Mouse (Mus musculus) midbrain, embryonic 10.5 days (tissue): Measurements from ENCODE around the gene Tmem231. TPM values are rescaled to one million over a fixed set of nuclear protein-coding genes. Genes with fewer than 3 reads are reported as not detected.

Experiments used
- DNase-seq: peaks from one replicate; pipeline ENCODE4 v3.0.0-alpha.2; 2017; ENCODE audit warnings: low spot score
- H3K27ac ChIP-seq: fragments of 300-500 bp; sonication (generic); replicated peaks from 2 replicates; pipeline ENCODE4 v1.5.1; 2016; ENCODE audit warnings: mild to moderate bottlenecking
- H3K27me3 ChIP-seq: fragments of 300-500 bp; sonication (generic); 2 replicates; pipeline ENCODE4 v1.6.1; 2016; ENCODE audit warnings: low read depth, mild to moderate bottlenecking; ENCODE audit not compliant: poor library complexity, severe bottlenecking
- H3K36me3 ChIP-seq: fragments of 300-500 bp; sonication (generic); 2 replicates; pipeline ENCODE4 v1.6.1; 2016; ENCODE audit warnings: mild to moderate bottlenecking, moderate library complexity
- H3K4me1 ChIP-seq: fragments of 300-500 bp; sonication (generic); 2 replicates; pipeline ENCODE4 v1.6.1; 2016
- H3K4me3 ChIP-seq: fragments of 300-500 bp; sonication (generic); 2 replicates; pipeline ENCODE4 v1.5.1; 2016; ENCODE audit warnings: mild to moderate bottlenecking, moderate library complexity
- H3K9me3 ChIP-seq: fragments of 300-500 bp; sonication (generic); replicated peaks from 2 replicates; pipeline ENCODE4 v1.6.1; 2016; ENCODE audit warnings: mild to moderate bottlenecking
- WGBS: fragments of 180-500 bp; shearing (Covaris S2); methylation state at CpG from one replicate; pipeline ENCODE4 v1.1.7; 2016; 5-methylcytosine and 5-hydroxymethylcytosine counted together
- polyA plus RNA-seq: library from polyadenylated mRNA; unstranded; fragments of >200 nt; fragmentation: Nextera tagmentation; extraction: Ambion mirVana; gene quantifications from 2 replicates; pipeline ENCODE4 v1.2.1, GENCODE M21; 2016

Tmem231 gene
- polyA plus RNA-seq, 1 experiment from 2014 or later = 26.7 TPM

GRCm38 (mm10) chr8:111963091-111963490 is 29.4 kb upstream of the Tmem231 start:
- no peak for DNase-seq
- peaks cover 40% of the 10 kb centered on the region for H3K36me3 ChIP-seq
- H3K4me3 ChIP-seq = no peak overlapping the region
- no peaks in the 10 kb centered on the region for H3K27me3 ChIP-seq
- WGBS = 69% methylated on average over 10 of the region's 10 CpGs
- H3K9me3 ChIP-seq = no peaks in the 10 kb centered on the region
- H3K4me1 ChIP-seq = peaks cover 10% of the 10 kb centered on the region
- 0 out of 2 replicates have a peak overlapping the region, but pooled peaks have one; percentile 3 for H3K27ac ChIP-seq

- H3K9me3 ChIP-seq = no peaks in the 10 kb centered on the region
- H3K36me3 ChIP-seq = peaks cover 40% of the 10 kb centered on the region
- H3K4me3 ChIP-seq = no peak overlapping the region
- DNase-seq = no peak
- no peaks in the 10 kb centered on the region for H3K27me3 ChIP-seq
- H3K4me1 ChIP-seq = peaks cover 10% of the 10 kb centered on the region
- WGBS = 68% methylated on average over 1 of the region's 1 CpGs
- H3K27ac ChIP-seq = no peak overlapping the region
Measured at GRCm38 (mm10) chr8:111962589-111962988, 28.9 kb upstream of the Tmem231 start.

- DNase-seq = no peak
- Histone ChIP-seq H3K36me3 (peaks cover 41% of the 10 kb centered on the region), H3K27me3 (no peaks in the 10 kb centered on the region), H3K27ac (no peak overlapping the region), H3K4me3 (no peak overlapping the region), H3K9me3 (no peaks in the 10 kb centered on the region), H3K4me1 (peaks cover 10% of the 10 kb centered on the region)
- WGBS = 77% methylated on average over 3 of the region's 3 CpGs
Measured at GRCm38 (mm10) chr8:111961330-111961729, 27.6 kb upstream of the Tmem231 start.

- 70% methylated on average over 15 of the region's 15 CpGs for WGBS
- H3K4me1 ChIP-seq = peaks cover 10% of the 10 kb centered on the region
Measured at GRCm38 (mm10) chr8:111960591-111961321, 27.1 kb upstream of the Tmem231 start.

GRCm38 (mm10) chr8:111957231-111957630 is 23.6 kb upstream of the Tmem231 start:
- peaks cover 78% of the 10 kb centered on the region for H3K36me3 ChIP-seq
- no peaks in the 10 kb centered on the region for H3K9me3 ChIP-seq
- 95% methylated on average over 2 of the region's 2 CpGs for WGBS
- H3K27ac ChIP-seq = no peak overlapping the region
- no peaks in the 10 kb centered on the region for H3K4me1 ChIP-seq
- DNase-seq = no peak
- no peak overlapping the region for H3K4me3 ChIP-seq
- no peaks in the 10 kb centered on the region for H3K27me3 ChIP-seq

More at GRCm38 (mm10) chr8:111960591-111961321, 27.1 kb upstream of the Tmem231 start:
- no peaks in the 10 kb centered on the region for H3K9me3 ChIP-seq
- H3K27me3 ChIP-seq = no peaks in the 10 kb centered on the region
- H3K27ac ChIP-seq = no peak overlapping the region
- H3K4me3 ChIP-seq = no peak overlapping the region
- H3K36me3 ChIP-seq = peaks cover 47% of the 10 kb centered on the region
- DNase-seq = no peak

- H3K36me3 ChIP-seq = peaks cover 91% of the 10 kb centered on the region
- no peaks in the 10 kb centered on the region for H3K4me1 ChIP-seq
- H3K4me3 ChIP-seq = no peak overlapping the region
- WGBS = 95% methylated on average over 5 of the region's 5 CpGs
- DNase-seq = no peak
- H3K27ac ChIP-seq = no peak overlapping the region
- no peaks in the 10 kb centered on the region for H3K9me3 ChIP-seq
- no peaks in the 10 kb centered on the region for H3K27me3 ChIP-seq
Measured at GRCm38 (mm10) chr8:111955879-111956278, 22.2 kb upstream of the Tmem231 start.

- no peak for DNase-seq
- Histone ChIP-seq H3K9me3 (no peaks in the 10 kb centered on the region), H3K4me3 (no peak overlapping the region), H3K27me3 (no peaks in the 10 kb centered on the region), H3K4me1 (no peaks in the 10 kb centered on the region), H3K36me3 (peaks cover 91% of the 10 kb centered on the region), H3K27ac (no peak overlapping the region)
- 92% methylated on average over 4 of the region's 4 CpGs for WGBS
Measured at GRCm38 (mm10) chr8:111954844-111955594, 21.3 kb upstream of the Tmem231 start.

GRCm38 (mm10) chr8:111951936-111952335 is 18.3 kb upstream of the Tmem231 start:
- Histone ChIP-seq H3K4me3 (no peak overlapping the region), H3K27ac (no peak overlapping the region), H3K9me3 (no peaks in the 10 kb centered on the region), H3K36me3 (peaks cover 93% of the 10 kb centered on the region), H3K4me1 (no peaks in the 10 kb centered on the region), H3K27me3 (no peaks in the 10 kb centered on the region)
- DNase-seq = no peak
- 96% methylated on average over 5 of the region's 5 CpGs for WGBS

- Histone ChIP-seq H3K9me3 (no peaks in the 10 kb centered on the region), H3K27me3 (no peaks in the 10 kb centered on the region), H3K4me3 (no peak overlapping the region), H3K4me1 (no peaks in the 10 kb centered on the region), H3K27ac (no peak overlapping the region), H3K36me3 (peaks cover 93% of the 10 kb centered on the region)
- WGBS = 96% methylated on average over 7 of the region's 7 CpGs
- no peak for DNase-seq
Measured at GRCm38 (mm10) chr8:111951317-111951716, 17.6 kb upstream of the Tmem231 start.

GRCm38 (mm10) chr8:111950846-111951245 is 17.2 kb upstream of the Tmem231 start:
- H3K36me3 ChIP-seq = peaks cover 93% of the 10 kb centered on the region
- H3K4me1 ChIP-seq = no peaks in the 10 kb centered on the region
- no peaks in the 10 kb centered on the region for H3K27me3 ChIP-seq
- DNase-seq = no peak
- no peak overlapping the region for H3K4me3 ChIP-seq
- H3K9me3 ChIP-seq = no peaks in the 10 kb centered on the region
- H3K27ac ChIP-seq = no peak overlapping the region
- WGBS = 95% methylated on average over 3 of the region's 3 CpGs

- Histone ChIP-seq H3K4me1 (no peaks in the 10 kb centered on the region), H3K27me3 (no peaks in the 10 kb centered on the region), H3K9me3 (no peaks in the 10 kb centered on the region), H3K27ac (no peak overlapping the region), H3K4me3 (no peak overlapping the region), H3K36me3 (peaks cover 93% of the 10 kb centered on the region)
- no peak for DNase-seq
- WGBS = 92% methylated on average over 8 of the region's 8 CpGs
Measured at GRCm38 (mm10) chr8:111947954-111948353, 14.3 kb upstream of the Tmem231 start.

GRCm38 (mm10) chr8:111947144-111947543 is 13.5 kb upstream of the Tmem231 start:
- H3K4me3 ChIP-seq = no peak overlapping the region
- DNase-seq = no peak
- H3K9me3 ChIP-seq = no peaks in the 10 kb centered on the region
- H3K36me3 ChIP-seq = peaks cover 98% of the 10 kb centered on the region
- no peaks in the 10 kb centered on the region for H3K27me3 ChIP-seq
- H3K4me1 ChIP-seq = peaks cover 1% of the 10 kb centered on the region
- 96% methylated on average over 2 of the region's 2 CpGs for WGBS
- no peak overlapping the region for H3K27ac ChIP-seq

- WGBS = 90% methylated on average over 2 of the region's 2 CpGs
- Histone ChIP-seq H3K27ac (no peak overlapping the region), H3K4me3 (no peak overlapping the region), H3K9me3 (no peaks in the 10 kb centered on the region), H3K4me1 (peaks cover 20% of the 10 kb centered on the region), H3K27me3 (no peaks in the 10 kb centered on the region), H3K36me3 (peaks cover 68% of the 10 kb centered on the region)
- no peak for DNase-seq
Measured at GRCm38 (mm10) chr8:111943544-111943943, 9.9 kb upstream of the Tmem231 start.
